Mouse (Mus musculus) activated CD4-positive, CD25-positive, alpha-beta regulatory T cell, adult 4 months (primary cell): ENCODE data around the gene Apol7a. TPM values are rescaled to one million over a fixed set of nuclear protein-coding genes. Genes with fewer than 3 reads are reported as not detected.
A peak's percentile ranks its signal among the peaks of the same experiment; 100 is the strongest.

Experiments
- ATAC-seq: one replicate; pipeline ENCODE4 v1.8.0; 2017
- polyA plus RNA-seq, 2 experiments: library from polyadenylated mRNA; unstranded; fragments of 100-300 nt; shearing (Covaris generic); gene quantifications; one replicate each; pipeline ENCODE4 v1.2.1; 2017

Apol7a gene
- polyA plus RNA-seq, 2 experiments from 2014 or later, result not detected

DNA sequence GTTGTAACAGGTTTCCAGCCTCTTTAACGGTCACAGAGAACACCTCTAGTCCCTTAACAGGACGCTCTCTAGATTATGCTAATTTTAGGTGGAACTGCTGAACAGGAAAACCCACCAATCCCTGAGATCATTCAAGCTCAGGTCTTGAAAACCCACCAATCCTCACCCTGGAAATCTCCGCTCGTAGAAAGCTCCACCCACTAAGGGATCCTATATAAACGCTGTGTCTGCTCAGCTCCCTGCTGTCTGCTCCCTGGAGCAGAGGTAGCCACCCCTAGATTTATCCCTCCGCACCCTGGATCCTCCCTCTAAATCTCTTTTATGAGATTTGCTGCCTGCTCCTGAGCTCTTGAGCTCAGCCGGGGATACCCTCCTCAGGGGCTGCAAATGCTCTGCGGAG is 28.3 kb downstream of the Apol7a start:
- ATAC-seq, result no peak

DNA sequence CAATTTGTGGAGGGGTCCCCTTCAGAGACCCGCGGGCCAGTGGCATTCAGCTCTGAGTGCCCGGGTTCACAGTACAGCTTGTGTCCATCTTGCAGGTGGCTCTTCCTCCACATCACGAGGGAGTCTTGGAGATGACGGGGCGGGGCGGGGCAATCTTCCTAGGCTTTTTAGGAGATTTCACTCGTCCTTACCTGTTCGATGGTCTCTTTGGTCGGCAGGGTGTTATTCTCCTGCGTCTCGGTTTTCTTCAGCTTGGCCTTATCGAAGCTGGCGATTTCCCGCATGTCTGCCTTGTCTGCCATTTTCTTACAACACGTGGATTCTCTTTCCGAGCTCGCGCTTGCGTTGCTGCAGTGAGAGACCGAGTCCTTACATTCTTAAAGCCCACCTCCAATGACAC is 28.9 kb downstream of the Apol7a start:
- no peak for ATAC-seq

DNA sequence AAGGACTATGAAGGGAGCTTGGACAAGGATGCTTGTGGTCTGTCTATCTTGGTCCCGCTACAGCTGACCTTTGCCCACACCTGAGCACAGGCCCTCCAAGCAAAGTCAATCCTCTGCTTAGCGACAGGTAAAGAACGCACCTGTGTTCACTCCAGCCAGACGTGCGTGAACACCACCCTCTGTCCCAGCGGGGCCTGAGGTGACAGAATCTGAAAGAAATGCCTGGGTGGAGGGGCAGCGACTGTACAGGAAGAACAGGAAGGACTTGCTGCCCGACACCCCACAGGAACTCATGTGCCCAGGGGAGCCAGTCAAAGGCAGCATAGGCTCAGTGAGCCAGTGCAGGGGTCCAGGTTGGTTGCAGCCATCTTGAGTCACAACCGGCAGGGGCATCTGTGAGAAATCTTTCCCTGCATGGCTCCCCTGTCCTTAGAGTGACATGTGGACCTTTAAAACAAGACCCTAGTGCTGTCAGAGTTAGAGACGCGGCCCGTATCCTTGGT is 30.0 kb downstream of the Apol7a start:
- no peak for ATAC-seq

DNA sequence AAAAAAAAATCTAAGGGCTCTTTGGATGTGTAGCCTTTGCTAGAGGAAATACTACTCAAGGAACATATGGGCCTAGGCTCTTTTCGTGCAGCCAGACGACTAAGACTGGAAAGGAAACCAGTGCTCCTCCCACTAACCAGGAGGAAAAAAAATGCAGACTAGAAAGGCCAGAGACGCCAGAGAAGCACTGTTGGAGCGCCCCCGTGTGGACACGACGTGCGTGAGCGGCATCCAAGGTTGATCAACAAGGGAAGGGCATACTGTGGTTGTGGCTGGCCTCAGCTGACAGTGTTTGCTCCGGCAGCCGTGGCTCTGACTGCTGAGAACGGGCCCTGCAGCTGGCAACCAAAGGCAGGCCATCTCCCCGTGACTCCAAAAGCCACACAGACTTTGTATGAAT is 30.8 kb downstream of the Apol7a start:
- ATAC-seq, result peak; percentile 57

DNA sequence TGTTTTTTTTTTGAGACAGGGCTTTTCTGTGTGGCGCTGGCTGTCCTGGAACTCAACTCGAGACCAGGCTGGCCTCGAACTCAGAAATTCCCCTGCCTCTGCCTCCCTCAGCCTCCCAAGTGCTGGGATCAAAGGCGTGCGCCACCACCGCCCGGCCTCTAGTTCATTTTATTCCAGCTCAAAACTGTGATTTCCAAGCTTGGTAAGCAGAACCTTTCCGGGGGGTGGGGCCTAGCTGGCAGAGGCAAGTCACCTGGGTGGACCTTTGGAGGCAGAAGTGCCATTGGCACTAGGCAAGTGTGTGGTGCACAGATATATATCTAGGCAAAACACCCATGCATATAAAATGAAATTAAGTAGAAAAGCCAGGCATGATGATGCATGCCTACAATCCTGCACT is 31.4 kb downstream of the Apol7a start:
- no peak for ATAC-seq

DNA sequence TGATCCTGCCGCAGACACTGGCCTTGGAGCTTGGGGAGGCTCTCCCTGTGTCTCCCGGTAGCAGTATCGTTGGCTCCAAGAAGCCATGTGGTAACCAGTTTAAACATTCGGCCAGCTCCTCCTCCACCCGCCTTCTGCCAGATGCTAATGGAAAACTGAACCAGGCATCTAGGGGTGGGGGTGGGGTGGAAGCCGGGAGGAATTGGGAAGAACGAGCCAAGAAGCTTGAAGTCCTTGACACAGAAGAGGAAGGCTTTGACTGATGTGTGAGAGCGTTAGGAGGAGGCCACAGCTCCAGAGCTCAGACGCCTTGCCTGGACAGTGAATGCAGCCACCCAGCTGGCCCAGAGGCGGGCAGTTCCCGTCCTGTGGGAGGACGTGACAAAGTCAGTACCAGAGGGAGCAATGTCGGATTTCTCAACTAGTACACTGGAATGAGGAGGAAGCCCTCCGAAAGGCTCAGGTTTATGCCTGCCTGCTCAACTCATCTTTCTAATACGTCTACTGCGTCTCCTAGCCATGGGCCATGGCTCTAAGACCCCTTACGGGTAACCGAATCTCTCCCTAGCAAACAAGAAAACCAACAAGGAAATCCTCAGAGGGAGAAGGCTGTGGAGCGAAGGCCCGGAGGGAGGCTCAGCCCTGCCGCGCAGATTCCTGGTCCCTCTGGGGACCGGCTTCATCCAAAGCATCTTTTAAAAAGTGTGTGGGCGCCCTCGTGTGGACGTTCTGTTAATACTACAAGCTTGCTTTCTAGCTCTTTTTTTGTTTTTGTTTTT is 32.0 kb downstream of the Apol7a start:
- no peak for ATAC-seq

DNA sequence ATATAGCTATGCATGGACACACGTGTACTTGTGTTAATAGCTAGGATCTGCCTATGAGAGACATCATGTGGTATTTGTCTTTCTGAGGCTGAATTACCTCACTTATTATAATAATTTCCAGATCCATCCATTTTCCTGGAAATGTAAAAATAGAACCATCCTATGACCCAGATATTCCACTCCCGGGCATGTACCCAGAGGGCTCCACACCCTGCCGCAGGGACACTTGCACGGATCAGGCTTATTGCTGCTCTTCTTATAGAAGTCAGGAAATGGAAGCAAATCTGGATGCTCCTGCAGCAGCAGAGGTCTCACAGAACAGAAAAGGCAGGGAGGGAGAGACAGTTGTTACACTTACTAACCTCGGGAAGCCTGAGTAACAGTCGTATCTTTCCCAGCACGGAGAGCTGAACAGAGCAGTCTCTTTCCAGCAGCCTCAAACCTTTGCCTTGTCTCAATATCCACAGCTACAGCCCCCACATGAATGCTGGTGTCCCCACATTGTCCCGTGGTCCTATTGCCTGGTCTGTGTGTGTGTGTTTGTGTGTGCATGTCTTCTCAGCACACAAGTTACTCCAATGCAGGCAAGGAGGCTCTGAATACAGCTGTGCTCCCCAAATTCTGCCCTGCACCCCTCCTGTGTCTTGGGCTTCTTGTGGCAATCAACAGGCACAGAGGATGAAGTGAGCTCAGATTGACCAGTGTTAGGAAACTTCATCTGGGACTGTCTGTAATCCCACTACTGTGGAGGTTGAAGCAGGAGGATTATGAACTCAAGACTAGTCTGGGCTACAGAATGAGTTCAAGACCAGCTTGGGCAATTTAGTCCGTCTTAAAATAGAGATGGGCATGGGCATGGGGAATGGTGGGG is 33.0 kb downstream of the Apol7a start:
- ATAC-seq, result no peak

DNA sequence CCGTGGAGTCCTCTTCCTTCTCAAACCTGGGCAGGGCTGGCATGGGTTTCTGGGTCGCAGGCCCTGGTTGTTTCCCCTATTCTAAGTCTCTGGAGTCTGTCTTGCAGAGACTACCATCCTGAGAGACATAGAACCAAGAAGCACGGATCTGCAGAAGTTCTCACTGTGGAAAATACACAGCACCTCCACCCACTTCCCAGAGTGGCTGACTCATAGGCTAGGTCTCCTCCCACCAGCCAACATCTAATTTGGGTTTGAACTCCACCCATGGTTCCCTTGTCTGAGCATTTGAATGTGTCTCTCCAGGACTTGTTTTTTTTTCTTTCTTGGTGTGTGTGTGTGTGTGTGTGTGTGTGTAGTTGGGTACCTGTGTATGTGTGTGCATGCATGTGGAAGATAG is 34.9 kb downstream of the Apol7a start:
- ATAC-seq, result no peak

DNA sequence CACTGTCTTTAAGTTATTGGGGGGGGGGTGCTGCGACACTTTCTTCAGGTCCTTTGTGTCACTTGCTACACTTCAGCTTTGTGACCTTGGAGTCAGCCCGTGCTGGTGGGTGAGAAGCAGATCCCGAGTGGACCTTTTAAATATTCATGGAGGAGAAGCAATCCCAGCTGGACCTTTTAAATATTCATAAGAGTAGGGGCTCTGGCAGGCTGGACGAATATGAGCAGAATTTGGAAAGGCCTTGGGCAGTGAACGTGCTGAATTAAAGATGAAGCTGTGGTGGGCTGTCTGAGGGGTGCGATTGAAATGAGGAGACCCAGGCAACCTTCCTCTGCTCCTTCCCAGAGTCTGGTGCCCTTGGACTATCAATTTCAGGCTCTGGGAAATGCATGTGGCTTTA is 35.3 kb downstream of the Apol7a start:
- no peak for ATAC-seq

DNA sequence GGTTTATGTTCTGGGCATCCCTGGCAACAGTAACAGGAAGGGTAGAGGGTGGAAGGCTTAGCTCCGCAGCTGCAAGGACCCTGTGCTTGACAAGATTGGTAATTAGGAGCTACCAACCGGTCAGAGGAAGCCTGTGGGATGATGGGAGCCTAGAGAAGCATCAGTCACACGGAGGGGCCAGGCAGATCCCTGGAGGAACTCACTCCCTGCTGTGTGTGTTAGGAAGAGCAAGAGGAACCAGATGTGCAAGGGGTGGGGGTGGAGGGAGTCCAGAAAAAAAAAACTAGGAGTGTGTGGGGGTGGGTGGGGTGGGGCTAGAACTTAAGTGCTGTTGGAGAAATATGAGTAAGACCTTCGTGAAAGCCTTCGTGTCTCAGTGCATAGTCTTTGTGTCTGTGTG is 36.0 kb downstream of the Apol7a start:
- ATAC-seq, result no peak

DNA sequence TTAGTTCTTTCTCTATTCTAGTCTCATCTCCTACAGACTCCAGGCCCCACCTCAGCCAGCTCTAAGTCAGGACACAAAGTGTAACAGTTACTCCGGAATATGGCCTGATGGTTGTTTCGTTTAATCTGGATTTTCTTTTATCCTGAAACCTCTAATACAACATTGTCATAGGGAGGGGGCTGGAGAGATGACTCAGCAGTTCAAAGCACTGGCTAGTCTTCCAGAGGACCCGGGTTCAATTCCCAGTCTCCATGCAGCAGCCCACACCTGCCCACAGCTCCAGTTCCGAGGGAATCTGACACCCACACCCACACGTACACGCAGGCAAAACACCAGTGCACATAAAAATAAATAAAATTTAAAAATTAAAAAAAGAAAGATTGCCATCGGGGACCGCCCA is 39.0 kb downstream of the Apol7a start:
- no peak for ATAC-seq

DNA sequence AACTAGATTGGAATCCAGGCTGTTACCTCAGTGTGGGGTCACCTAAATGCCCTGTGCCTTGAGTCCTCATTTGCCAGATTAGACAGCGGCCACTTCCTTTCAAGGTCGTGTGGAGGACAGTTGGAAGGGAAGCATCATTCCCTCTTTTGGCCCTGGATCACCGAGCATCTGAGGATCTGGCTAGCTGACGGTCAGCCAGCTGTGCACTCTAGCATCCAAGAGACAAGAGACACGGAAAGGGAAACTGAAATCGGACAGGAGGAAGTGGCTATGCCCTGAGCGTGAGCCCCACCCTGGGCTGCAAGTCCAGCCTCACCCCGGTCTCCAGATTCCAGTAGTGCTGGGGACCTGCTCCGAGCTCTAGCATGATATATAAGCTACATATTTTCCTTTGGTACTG is 39.4 kb downstream of the Apol7a start:
- no peak for ATAC-seq

DNA sequence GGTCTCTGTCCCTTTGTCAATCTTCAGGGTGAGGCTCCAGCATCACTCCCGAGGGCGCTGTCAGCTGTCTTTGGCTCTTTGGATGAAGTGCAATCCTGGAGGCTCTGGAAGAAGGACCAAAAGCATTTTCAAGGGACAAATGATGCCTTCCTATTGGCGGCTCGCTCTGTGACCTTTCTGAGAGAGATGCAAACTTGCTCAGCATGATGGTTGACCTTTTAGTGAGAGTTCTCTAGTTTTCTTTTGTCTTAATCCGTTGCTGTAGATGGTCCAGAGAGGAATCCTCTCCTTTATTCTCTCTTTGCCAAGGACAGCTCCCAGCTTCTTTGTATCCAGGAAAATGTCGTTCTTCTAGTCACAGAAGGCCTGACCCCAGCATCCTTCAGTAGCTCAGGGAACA is 39.8 kb downstream of the Apol7a start:
- no peak for ATAC-seq

DNA sequence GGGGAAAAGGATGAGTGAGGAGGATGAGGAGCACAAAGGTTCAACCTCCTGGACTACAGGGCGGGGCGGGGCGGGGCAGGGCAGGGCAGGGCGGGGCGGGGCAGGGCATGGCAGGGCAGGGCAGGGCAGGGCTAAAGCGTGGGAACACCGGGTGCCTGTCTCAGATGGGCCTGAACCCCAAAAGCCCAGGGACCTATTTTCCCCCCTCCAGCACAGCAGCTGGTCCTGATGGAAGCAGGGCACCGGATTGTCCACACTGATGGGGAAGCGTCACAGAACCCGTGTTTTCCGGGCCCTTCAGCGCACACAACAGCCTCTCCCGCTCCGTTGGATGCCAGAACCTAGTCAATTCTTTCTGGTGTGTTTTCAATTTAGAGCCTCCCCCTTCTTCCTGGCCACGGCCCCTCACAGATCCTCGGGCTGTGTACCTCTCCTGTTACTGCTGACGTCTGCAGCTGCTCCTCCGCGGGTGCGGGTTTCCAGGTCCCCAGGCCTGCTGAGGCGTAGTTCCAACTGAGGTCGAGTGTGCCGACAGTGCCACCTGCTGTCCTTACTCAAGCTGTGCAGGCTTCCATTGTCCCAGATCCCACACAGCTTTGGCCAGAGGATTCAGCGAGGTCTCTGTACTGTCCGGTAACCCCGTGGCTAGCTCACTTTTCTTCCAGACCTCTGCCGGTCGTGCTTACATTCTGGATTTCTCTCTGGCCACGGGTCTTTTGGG is 40.4 kb downstream of the Apol7a start:
- no peak for ATAC-seq

DNA sequence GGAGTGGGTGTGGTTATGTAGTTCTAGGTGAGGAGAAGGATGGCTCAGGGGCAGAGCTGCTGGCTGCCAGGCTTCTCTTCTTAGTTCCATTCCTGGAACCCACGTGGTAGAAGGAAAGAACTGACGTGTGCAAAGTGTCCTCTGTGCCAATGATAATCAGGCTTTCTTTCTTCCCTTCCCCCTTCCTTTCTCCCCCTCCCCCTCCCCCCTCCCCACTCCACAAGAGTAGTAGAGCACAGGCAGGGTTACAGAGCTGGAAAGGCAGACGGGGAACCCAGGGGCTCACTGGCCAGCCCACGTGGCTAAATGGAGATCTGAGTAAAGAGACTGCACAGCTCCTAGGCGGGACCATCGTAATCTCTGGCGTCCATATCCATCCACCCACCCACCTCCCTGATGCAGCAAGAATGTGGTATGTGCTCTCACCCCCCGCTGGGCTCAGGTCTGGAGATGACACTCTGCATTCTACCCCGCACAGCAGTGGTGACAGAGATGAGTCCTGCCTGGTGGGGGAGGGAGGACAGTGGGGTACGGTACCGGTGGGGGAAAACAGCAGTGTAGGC is 42.6 kb downstream of the Apol7a start:
- ATAC-seq, result no peak

DNA sequence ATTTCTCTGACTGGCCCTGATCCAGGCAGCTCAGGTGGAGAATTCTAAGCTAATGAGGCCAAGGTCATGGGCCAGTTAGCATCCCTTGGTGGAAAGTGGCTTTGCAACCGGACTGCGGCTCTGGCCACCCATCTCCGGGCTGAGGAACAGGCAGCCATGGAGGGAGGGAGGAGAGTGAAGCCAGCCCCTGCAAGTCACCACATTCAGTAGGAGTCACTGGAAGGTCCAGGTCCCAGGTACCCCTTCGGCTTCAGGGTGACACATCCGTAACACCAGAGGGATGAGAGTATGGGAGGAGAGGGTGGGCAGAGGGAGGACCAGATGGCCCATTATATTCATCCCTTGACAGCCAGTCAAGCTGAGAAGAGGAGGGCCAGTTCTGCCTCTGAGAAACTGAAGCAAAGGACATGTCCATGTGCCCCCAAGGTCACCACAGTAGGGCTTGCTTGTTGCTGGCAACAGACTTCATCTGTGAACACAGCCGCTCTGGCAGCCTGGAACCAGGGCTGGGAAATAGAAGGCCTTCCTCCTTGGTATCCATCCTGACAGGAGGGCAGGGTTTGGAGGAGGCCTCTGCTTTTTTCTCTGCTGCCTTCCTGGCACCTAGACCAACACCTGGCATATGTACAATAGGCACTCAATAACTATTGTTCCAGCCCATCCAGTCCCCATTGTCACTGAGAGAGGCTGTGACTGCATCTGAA is 43.9 kb downstream of the Apol7a start:
- no peak for ATAC-seq

DNA sequence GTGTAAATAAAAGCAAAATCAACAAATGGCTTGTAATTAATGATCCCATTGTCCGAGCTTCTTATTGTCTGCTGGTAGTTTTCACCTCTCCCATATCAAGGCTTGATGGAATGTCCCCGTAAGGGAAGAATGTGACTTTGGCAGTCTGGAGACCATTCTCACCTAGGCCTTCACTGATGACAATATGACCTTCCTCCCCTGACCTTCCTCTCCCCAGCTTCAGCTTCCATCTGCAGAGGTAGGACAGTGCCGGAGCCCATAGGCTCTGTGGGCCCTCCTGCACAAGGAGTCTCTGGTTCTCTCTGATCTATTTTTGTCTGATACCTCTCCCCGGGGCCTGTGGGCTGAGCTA is 44.4 kb downstream of the Apol7a start:
- ATAC-seq, result no peak

DNA sequence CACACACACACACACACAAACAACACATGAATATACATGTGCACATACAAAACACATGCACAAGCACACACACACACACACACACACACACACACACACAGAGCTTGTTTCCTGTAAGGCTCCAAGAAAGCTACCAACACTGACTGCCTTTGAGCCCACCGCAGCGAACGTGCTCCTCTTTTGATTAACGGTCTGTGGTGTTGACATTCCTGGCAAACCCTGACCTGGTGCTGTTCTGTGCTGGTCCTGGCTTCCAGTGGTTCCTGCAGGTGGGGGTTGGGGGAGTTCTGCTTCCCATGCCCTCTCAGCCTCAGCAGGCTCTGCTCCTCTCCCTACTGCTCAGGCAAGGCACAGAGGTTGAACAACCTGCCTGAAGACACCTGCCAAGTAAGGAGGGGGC is 45.1 kb downstream of the Apol7a start:
- no peak for ATAC-seq

DNA sequence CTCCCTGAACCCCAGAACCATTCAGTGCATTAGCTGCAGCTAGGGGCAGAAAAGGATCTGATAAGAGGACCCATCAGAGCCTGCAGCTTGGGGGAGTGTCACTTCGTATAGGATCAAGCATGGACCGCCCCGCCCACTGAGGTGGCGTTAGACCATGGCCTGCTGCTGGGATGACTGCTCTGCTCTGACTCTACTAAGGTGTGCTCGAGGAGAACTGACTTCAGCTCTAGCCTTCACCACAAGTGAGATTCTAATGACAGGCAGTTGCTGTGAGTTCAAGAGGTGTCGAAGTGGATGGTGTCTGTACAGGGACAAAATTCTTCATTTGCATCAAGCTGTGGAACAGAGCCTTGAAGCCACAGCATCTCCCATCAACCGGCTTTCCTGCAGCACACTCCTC is 46.0 kb downstream of the Apol7a start:
- no peak for ATAC-seq

DNA sequence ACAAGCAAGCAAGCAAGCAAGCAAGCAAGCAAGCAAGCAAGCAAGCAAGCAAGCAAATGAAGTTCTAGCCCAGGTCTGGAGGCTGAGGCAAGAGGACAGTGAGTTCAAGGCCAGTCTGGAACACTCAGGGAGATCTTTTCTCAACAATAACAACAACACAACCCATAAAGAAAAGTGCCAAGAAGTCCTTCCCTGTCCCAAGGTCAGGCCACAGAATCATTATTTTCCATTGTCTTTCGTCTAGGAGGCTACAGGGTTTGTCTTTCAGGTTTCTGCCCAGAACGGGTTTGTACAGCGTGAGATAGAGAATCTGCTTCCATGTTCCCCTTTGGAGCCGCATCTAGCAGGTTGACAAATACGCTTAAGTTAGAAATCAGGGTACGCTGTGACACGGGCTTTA is 48.8 kb downstream of the Apol7a start:
- no peak for ATAC-seq

DNA sequence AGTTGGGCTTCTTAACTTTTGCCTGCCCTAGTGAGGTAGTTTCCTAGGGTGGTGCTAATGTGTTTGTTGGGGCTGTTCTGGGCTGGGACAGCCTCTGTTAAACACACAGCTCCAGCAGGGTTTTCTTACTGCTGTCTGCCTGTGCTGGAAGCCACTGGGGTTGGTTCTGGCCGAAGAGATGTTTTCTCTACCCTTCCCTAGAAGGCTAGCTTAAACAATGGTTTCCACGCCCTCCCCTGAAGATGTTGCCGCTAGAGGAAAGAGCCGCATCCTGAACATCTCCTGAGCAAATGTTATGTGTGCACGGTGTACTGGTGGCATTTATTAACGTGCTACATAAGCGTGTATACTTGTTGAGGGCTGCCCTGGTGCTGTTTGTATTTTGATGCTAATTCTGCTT is 50.8 kb downstream of the Apol7a start:
- ATAC-seq, result no peak
